Mouse (Mus musculus): ENCODE results near the gene Aif1l. TPM values are rescaled to one million over a fixed set of nuclear protein-coding genes. Genes with fewer than 3 reads are reported as not detected.
A peak's percentile ranks its signal among the peaks of the same experiment; 100 is the strongest.

Aif1l gene
- polyA plus RNA-seq, 1 experiment from 2014 or later: 53.5 TPM

- DNase-seq (ENCODE audit: low spot score) (no peak), ATAC-seq (ENCODE audit: insufficient read depth, low FRiP score, low TSS enrichment) (no peak)
- Histone ChIP-seq H3K4me2 (ENCODE audit: low read depth) (no peak overlapping the region), H3K27ac (ENCODE audit: low read depth, low read length) (no peak overlapping the region), H3K36me3 (ENCODE audit: control insufficient read depth, insufficient read depth, low read length) (no peaks in the 10 kb centered on the region), H3K4me1 (ENCODE audit: control insufficient read depth, insufficient read depth, low read length) (peaks cover 5% of the 10 kb centered on the region; the same call in 1 of the 2 replicates), H3K9me3 (ENCODE audit: control insufficient read depth, low read length) (no peaks in the 10 kb centered on the region), H3K4me3 (ENCODE audit: low read depth, low read length) (no peak overlapping the region), H3K27me3 (ENCODE audit: control insufficient read depth, insufficient read depth, low read length) (0 out of 2 replicates have a peak, but pooled peaks cover 3% of the 10 kb centered on the region), H3K9ac (ENCODE audit: low read length) (no peak overlapping the region)
- WGBS: 88% methylated on average over 9 of the region's 9 CpGs
Measured at GRCm38 (mm10) chr2:31954779-31955181, 4.8 kb downstream of the Aif1l start.

- Histone ChIP-seq H3K4me1 (ENCODE audit: control insufficient read depth, insufficient read depth, low read length) (peaks cover 3% of the 10 kb centered on the region; the same call in 1 of the 2 replicates), H3K9ac (ENCODE audit: low read length) (no peak overlapping the region), H3K27ac (ENCODE audit: low read depth, low read length) (no peak overlapping the region), H3K27me3 (ENCODE audit: control insufficient read depth, insufficient read depth, low read length) (0 out of 2 replicates have a peak, but pooled peaks cover 3% of the 10 kb centered on the region), H3K36me3 (ENCODE audit: control insufficient read depth, insufficient read depth, low read length) (no peaks in the 10 kb centered on the region), H3K4me2 (ENCODE audit: low read depth) (no peak overlapping the region), H3K4me3 (ENCODE audit: low read depth, low read length) (no peak overlapping the region), H3K9me3 (ENCODE audit: control insufficient read depth, low read length) (no peaks in the 10 kb centered on the region)
- DNase-seq (ENCODE audit: low spot score): no peak
- WGBS: 93% methylated on average over 5 of the region's 5 CpGs
- ATAC-seq (ENCODE audit: insufficient read depth, low FRiP score, low TSS enrichment): no peak
Measured at GRCm38 (mm10) chr2:31955686-31956085, 5.7 kb downstream of the Aif1l start.

- WGBS: 95% methylated on average over 10 of the region's 10 CpGs
- Histone ChIP-seq H3K4me3 (ENCODE audit: low read depth, low read length) (no peak overlapping the region), H3K27ac (ENCODE audit: low read depth, low read length) (no peak overlapping the region), H3K4me2 (ENCODE audit: low read depth) (no peak overlapping the region), H3K27me3 (ENCODE audit: control insufficient read depth, insufficient read depth, low read length) (no peaks in the 10 kb centered on the region), H3K36me3 (ENCODE audit: control insufficient read depth, insufficient read depth, low read length) (no peaks in the 10 kb centered on the region; the same call in 1 of the 2 replicates), H3K9ac (ENCODE audit: low read length) (no peak overlapping the region), H3K4me1 (ENCODE audit: control insufficient read depth, insufficient read depth, low read length) (peaks cover 5% of the 10 kb centered on the region), H3K9me3 (ENCODE audit: control insufficient read depth, low read length) (no peaks in the 10 kb centered on the region)
- ATAC-seq (ENCODE audit: insufficient read depth, low FRiP score, low TSS enrichment): no peak
- no peak for DNase-seq (ENCODE audit: low spot score)
Measured at GRCm38 (mm10) chr2:31957211-31957610, 7.3 kb downstream of the Aif1l start.

GRCm38 (mm10) chr2:31960986-31961385 lies 11.0 kb downstream of the Aif1l start:
- ATAC-seq (ENCODE audit: insufficient read depth, low FRiP score, low TSS enrichment): no peak
- no peaks in the 10 kb centered on the region; the same call in 1 of the 2 replicates for H3K36me3 ChIP-seq (ENCODE audit: control insufficient read depth, insufficient read depth, low read length)
- no peak overlapping the region for H3K9ac ChIP-seq (ENCODE audit: low read length)
- no peak overlapping the region for H3K27ac ChIP-seq (ENCODE audit: low read depth, low read length)
- 91% methylated on average over 8 of the region's 8 CpGs for WGBS
- no peak overlapping the region for H3K4me3 ChIP-seq (ENCODE audit: low read depth, low read length)
- no peak for DNase-seq (ENCODE audit: low spot score)
- peaks cover 5% of the 10 kb centered on the region for H3K4me1 ChIP-seq (ENCODE audit: control insufficient read depth, insufficient read depth, low read length)
- H3K27me3 ChIP-seq (ENCODE audit: control insufficient read depth, insufficient read depth, low read length): no peaks in the 10 kb centered on the region
- H3K9me3 ChIP-seq (ENCODE audit: control insufficient read depth, low read length): no peaks in the 10 kb centered on the region
- H3K4me2 ChIP-seq (ENCODE audit: low read depth): no peak overlapping the region

GRCm38 (mm10) chr2:31961791-31962222 lies 11.9 kb downstream of the Aif1l start:
- ATAC-seq (ENCODE audit: insufficient read depth, low FRiP score, low TSS enrichment) (no peak), DNase-seq (ENCODE audit: low spot score) (no peak)
- Histone ChIP-seq H3K27ac (ENCODE audit: low read depth, low read length) (peak overlapping the region; percentile 65), H3K9me3 (ENCODE audit: control insufficient read depth, low read length) (no peaks in the 10 kb centered on the region), H3K27me3 (ENCODE audit: control insufficient read depth, insufficient read depth, low read length) (no peaks in the 10 kb centered on the region), H3K4me3 (ENCODE audit: low read depth, low read length) (no peak overlapping the region), H3K36me3 (ENCODE audit: control insufficient read depth, insufficient read depth, low read length) (no peaks in the 10 kb centered on the region; the same call in 1 of the 2 replicates), H3K4me2 (ENCODE audit: low read depth) (no peak overlapping the region), H3K4me1 (ENCODE audit: control insufficient read depth, insufficient read depth, low read length) (peaks cover 5% of the 10 kb centered on the region), H3K9ac (ENCODE audit: low read length) (peak overlapping the region; percentile 3; the same call in 1 of the 2 replicates)
- 65% methylated on average over 4 of the region's 4 CpGs for WGBS

- DNase-seq (ENCODE audit: low spot score) (peak; percentile 54), ATAC-seq (ENCODE audit: insufficient read depth, low FRiP score, low TSS enrichment) (peak; percentile 58)
- Histone ChIP-seq H3K9me3 (ENCODE audit: control insufficient read depth, low read length) (no peaks in the 10 kb centered on the region), H3K4me2 (ENCODE audit: low read depth) (no peak overlapping the region), H3K4me3 (ENCODE audit: low read depth, low read length) (no peak overlapping the region), H3K27me3 (ENCODE audit: control insufficient read depth, insufficient read depth, low read length) (no peaks in the 10 kb centered on the region), H3K4me1 (ENCODE audit: control insufficient read depth, insufficient read depth, low read length) (peaks cover 5% of the 10 kb centered on the region), H3K27ac (ENCODE audit: low read depth, low read length) (peak overlapping the region; percentile 65), H3K36me3 (ENCODE audit: control insufficient read depth, insufficient read depth, low read length) (no peaks in the 10 kb centered on the region; the same call in 1 of the 2 replicates), H3K9ac (ENCODE audit: low read length) (0 out of 2 replicates have a peak overlapping the region, but pooled peaks have one; percentile 19)
- WGBS: 53% methylated on average over 8 of the region's 8 CpGs
Measured at GRCm38 (mm10) chr2:31962501-31963224, 12.7 kb downstream of the Aif1l start.

- 88% methylated on average over 7 of the region's 7 CpGs for WGBS
- ATAC-seq (ENCODE audit: insufficient read depth, low FRiP score, low TSS enrichment): no peak
- H3K9me3 ChIP-seq (ENCODE audit: control insufficient read depth, low read length): no peaks in the 10 kb centered on the region
- no peak overlapping the region for H3K9ac ChIP-seq (ENCODE audit: low read length)
- no peak overlapping the region for H3K4me2 ChIP-seq (ENCODE audit: low read depth)
- no peaks in the 10 kb centered on the region for H3K27me3 ChIP-seq (ENCODE audit: control insufficient read depth, insufficient read depth, low read length)
- DNase-seq (ENCODE audit: low spot score): no peak
- H3K27ac ChIP-seq (ENCODE audit: low read depth, low read length): no peak overlapping the region
- H3K4me3 ChIP-seq (ENCODE audit: low read depth, low read length): no peak overlapping the region
- H3K36me3 ChIP-seq (ENCODE audit: control insufficient read depth, insufficient read depth, low read length): no peaks in the 10 kb centered on the region; the same call in 1 of the 2 replicates
- H3K4me1 ChIP-seq (ENCODE audit: control insufficient read depth, insufficient read depth, low read length): peaks cover 5% of the 10 kb centered on the region
Measured at GRCm38 (mm10) chr2:31963491-31963890, 13.6 kb downstream of the Aif1l start.

GRCm38 (mm10) chr2:31964191-31964590 lies 14.3 kb downstream of the Aif1l start:
- Histone ChIP-seq H3K9me3 (ENCODE audit: control insufficient read depth, low read length) (no peaks in the 10 kb centered on the region), H3K4me2 (ENCODE audit: low read depth) (no peak overlapping the region), H3K36me3 (ENCODE audit: control insufficient read depth, insufficient read depth, low read length) (no peaks in the 10 kb centered on the region; the same call in 1 of the 2 replicates), H3K4me3 (ENCODE audit: low read depth, low read length) (no peak overlapping the region), H3K27ac (ENCODE audit: low read depth, low read length) (no peak overlapping the region), H3K4me1 (ENCODE audit: control insufficient read depth, insufficient read depth, low read length) (peaks cover 5% of the 10 kb centered on the region), H3K9ac (ENCODE audit: low read length) (no peak overlapping the region), H3K27me3 (ENCODE audit: control insufficient read depth, insufficient read depth, low read length) (no peaks in the 10 kb centered on the region)
- no peak for ATAC-seq (ENCODE audit: insufficient read depth, low FRiP score, low TSS enrichment)
- WGBS: 93% methylated on average over 3 of the region's 3 CpGs
- no peak for DNase-seq (ENCODE audit: low spot score)

- no peaks in the 10 kb centered on the region; the same call in 1 of the 2 replicates for H3K36me3 ChIP-seq (ENCODE audit: control insufficient read depth, insufficient read depth, low read length)
- H3K9ac ChIP-seq (ENCODE audit: low read length): no peak overlapping the region
- H3K4me1 ChIP-seq (ENCODE audit: control insufficient read depth, insufficient read depth, low read length): peaks cover 5% of the 10 kb centered on the region
- no peak for ATAC-seq (ENCODE audit: insufficient read depth, low FRiP score, low TSS enrichment)
- no peak overlapping the region for H3K4me3 ChIP-seq (ENCODE audit: low read depth, low read length)
- DNase-seq (ENCODE audit: low spot score): no peak
- no peak overlapping the region for H3K27ac ChIP-seq (ENCODE audit: low read depth, low read length)
- no peaks in the 10 kb centered on the region for H3K27me3 ChIP-seq (ENCODE audit: control insufficient read depth, insufficient read depth, low read length)
- H3K9me3 ChIP-seq (ENCODE audit: control insufficient read depth, low read length): no peaks in the 10 kb centered on the region
- H3K4me2 ChIP-seq (ENCODE audit: low read depth): no peak overlapping the region
Measured at GRCm38 (mm10) chr2:31965110-31965509, 15.2 kb downstream of the Aif1l start.

Measured in neural tube, embryonic 11.5 days (tissue).